Mouse (Mus musculus) fat pad, adult 2 months (tissue): Measurements from ENCODE around the gene Ppfibp2.

Experiments used
- DNase-seq: peaks from one replicate; pipeline ENCODE4 v3.0.0-alpha.2; 2011; ENCODE audit warnings: low read depth, low spot score; ENCODE audit errors: extremely low read depth

The Ppfibp2 gene

DNA sequence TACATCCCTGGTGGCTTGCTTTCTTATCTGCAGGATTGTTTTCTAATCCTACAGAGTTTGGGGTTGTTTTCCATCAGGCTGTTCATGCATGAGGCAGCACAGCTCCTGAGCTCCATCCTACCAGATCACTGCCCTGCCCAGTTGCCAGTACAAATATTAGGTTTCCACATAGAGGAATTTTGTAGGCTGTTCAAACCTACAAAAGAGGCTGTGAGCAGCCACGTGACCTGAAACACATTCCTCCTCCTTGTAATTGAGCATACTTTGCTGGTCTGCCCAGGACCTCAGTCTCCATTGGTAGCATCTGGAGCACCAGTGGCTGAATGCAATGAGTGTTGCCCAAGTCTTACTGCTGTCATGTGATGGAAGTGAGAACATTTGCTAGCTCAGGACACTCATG, 104.9 kb downstream of the Ppfibp2 start:
- DNase-seq = no peak

GRCm38 (mm10) chr7:107700646-107701045, 105.6 kb downstream of the Ppfibp2 start:
- no peak for DNase-seq

DNA sequence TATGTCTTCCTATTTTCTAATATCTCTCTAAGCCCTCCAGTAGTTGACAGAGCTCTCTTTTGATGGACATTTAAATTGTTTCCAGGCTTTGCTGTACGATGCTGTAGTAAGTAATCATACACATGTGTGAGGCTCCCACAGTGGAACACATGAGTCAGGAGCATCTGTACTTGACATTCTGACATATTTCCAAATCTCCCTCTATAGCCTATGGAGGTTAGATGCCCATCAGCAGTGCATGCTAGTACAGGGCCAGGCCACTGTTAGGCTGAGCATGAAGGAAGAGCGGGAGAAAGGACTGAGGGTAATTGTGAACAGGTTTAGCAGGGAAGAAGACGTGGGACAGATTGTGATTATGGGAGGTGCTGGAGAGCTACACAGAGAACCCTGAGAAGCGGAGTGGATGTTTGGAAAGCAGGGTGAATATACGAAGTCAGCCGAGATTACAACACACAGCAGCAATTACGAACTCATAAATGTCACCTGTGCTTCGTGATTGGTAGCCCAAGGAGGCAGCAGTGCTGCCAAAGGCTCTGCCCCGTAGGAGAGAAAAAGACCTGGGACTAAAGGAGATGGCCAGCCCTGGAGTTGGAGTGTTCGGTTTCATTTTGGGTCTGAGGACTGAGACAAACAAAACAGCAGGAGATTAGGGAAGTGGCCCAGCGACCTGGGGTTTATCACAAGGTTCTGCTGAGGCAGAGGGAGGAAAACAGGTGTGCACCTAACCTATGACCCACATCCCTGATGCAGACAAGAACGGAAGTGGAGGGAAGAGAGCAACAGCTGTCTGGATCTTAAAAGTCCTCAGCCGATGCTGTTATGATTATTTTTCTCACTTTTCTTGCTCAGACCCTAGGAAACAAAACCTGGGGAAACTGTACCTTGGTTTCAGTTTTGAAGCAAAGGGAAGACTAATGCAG, 107.7 kb downstream of the Ppfibp2 start:
- peak; percentile 84 for DNase-seq

DNA sequence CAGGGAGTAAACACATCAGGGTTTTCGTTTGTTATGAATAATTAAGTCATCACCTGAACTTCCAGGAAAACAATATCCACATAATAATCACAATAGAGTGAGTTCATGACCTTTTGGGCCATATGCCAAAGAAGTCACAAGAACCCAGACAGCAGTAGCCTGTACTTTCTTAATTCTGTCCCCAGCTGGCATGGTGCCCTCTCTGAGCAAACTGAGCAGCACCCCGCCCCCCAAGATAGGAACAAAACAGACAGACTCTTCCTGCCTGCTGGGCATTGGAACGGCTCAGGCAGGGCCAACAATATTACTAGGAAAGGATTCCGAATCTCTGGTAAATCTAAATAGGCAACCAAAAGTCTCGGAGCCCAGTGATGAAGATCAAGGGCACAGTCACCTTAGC, 110.9 kb downstream of the Ppfibp2 start:
- no peak for DNase-seq

GRCm38 (mm10) chr7:107707650-107708049, 112.6 kb downstream of the Ppfibp2 start:
- no peak for DNase-seq

DNA sequence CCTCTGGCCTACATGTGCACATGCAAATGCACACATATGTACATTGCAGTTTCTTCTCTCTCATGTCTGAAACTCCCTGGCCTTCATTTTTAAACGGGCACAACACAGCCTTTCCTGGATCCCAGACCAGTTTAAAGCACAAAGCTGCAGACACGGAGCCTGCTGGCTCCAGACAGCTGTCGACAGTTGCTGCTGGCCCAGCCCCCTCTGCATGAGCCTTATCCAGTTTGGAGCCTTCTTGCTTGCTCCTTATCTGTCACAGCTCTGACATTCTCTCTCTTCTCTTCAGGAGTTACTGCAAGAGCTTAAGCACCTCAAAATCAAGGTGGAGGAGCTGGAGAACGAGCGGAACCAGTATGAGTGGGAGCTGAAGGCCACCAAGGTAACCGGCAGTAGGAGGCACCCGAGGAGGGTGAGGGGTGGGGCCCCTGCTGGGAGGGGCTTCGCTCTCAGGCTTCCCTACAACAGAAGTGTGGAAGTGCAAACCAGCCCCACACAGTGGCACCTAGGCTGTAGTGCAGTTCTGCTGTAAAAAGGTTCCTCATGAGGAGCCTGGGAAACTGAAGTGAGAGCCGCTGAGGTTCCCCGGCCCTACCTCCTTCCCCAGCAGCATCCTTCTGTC, 113.6 kb downstream of the Ppfibp2 start:
- DNase-seq = no peak

- DNase-seq = no peak
These were observed 117.7 kb downstream of the Ppfibp2 start for GRCm38 (mm10) chr7:107712743-107713142.

- no peak for DNase-seq
These were observed 119.1 kb downstream of the Ppfibp2 start for GRCm38 (mm10) chr7:107714067-107714466.

- DNase-seq = no peak
These were observed 125.8 kb downstream of the Ppfibp2 start for GRCm38 (mm10) chr7:107720771-107721170.

GRCm38 (mm10) chr7:107722536-107722935, 127.5 kb downstream of the Ppfibp2 start:
- DNase-seq = no peak

DNA sequence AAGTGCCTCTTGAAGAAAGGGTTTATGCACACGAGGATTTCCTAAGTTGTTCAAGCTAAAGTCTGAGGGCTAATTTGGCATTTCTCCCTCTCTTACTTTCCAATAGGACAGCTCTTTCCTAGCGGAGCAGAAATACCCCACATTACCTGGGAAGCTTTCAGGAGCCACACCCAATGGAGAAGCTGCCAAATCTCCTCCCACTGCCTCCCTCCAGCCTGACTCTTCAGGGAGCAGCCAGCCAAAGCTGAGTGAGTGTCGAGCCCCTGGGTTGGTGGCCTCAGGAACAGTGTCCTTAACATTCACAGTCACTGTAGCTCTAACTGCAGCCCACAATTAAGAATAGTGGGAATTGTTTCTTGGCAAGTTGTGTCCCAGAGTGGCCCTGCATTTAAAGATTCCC, 132.5 kb downstream of the Ppfibp2 start:
- no peak for DNase-seq

GRCm38 (mm10) chr7:107730587-107730986, 135.6 kb downstream of the Ppfibp2 start:
- DNase-seq = no peak

DNA sequence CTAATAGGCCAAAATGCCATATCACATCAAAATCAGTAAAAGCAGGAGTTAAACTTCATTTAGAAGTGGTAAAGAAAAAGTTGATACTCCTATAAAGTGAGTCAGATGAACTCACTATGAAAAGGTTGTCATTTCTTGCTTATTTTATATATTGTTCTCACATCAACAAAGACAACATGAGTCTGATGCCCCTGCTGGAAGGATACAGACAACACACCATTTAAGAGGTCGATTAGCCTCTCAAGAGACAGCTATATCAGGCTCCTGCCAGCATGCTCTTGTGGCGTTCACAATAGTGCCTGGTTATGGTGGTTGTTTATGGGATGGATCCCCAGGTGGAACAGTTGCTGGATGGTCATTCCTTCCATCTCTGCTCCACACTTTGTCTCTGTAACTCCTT, 138.2 kb downstream of the Ppfibp2 start:
- DNase-seq = no peak

DNA sequence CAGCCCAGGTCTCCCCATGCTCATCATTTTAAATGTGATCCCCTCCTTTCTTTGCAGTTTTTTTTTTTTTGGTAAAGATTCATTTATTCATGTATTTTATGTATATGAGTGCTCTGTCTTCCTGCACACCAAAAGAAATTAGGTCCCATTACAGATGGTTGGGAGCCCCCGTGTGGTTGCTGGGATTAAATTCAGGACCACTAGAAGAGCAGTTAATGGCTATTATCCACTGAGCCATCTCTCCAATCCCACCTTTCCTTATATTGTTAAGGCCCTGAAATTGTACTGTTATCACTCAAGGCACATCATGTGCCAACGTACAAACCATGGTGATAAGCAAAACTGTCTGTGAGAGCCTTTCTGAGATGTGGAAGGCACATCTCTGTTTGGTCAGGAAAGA, 143.7 kb downstream of the Ppfibp2 start:
- DNase-seq = no peak

DNA sequence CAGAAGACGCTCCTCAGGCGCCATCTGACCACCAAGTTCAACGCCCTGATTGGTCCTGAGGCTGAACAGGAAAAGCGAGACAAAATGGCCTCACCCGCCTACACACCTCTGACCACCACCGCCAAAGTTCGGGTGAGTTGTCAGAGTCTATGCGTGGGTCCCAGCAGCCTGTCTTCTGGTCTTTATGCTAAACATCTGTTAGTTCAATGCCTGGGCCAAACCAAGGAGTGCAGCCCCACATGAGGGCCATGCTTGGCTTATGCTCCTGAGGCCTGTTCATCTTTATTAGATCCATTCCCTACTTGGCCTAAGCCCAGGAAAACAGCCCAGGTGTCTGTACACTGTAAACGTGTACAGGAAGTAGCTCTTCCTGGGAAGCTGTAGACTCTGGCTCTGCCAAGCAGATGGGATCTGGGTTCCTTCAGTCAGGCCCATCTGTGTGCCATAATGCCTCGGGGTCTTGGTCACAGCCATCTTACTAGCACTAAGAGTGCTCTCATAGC, 148.0 kb downstream of the Ppfibp2 start:
- no peak for DNase-seq

- no peak for DNase-seq
These were observed 149.4 kb downstream of the Ppfibp2 start for GRCm38 (mm10) chr7:107744454-107744853.

- DNase-seq = no peak
These were observed 150.1 kb downstream of the Ppfibp2 start for GRCm38 (mm10) chr7:107745111-107745510.

DNA sequence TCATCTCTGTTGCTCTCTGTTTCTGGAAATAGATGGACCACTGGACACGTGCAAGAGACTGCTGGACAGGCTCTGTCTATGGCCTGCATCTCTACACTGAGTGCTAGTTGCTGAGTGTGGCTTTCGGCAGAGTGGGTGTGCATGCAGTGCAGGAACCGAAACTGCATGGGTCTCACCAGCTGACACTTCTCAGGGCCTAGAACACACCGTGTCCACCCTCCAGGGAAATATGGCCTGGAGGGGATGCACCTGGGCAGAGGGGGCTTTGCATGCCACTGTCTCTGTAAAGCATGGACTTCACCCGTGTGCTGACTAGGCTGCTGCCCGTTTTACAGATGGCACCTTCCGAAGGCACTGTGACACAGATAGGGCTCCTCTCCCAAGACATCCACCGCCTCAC, 151.0 kb downstream of the Ppfibp2 start:
- no peak for DNase-seq

DNA sequence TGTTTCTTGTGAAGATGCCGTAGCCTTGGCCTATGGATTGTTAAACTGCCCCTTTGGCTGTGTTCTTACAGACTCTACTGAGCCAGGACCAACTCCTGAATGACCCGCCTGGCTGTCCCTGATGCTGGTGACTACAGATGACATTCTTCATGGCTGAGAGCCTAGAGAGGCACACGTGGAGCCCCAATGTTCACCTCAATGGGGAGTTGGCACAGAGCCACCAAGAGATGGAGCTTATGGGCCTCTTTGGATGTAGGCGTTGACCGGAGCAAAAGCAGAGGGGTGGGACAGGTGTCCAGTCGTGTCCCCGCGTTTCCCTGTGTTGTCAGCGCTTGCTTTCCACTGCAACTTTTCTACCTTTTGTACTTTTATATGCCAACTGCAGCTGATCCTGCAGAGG, 152.5 kb downstream of the Ppfibp2 start:
- no peak for DNase-seq

- no peak for DNase-seq
These were observed 152.9 kb downstream of the Ppfibp2 start for GRCm38 (mm10) chr7:107747954-107748353.

GRCm38 (mm10) chr7:107749270-107749669, 154.3 kb downstream of the Ppfibp2 start:
- DNase-seq = no peak

- DNase-seq = no peak
These were observed 154.7 kb downstream of the Ppfibp2 start for GRCm38 (mm10) chr7:107749721-107750120.
